Mouse (Mus musculus) c-Kit-positive CD71-positive TER-119-negative erythroid progenitor cells, embryonic 14.5 days (primary cell): ENCODE measurements around the gene Rbbp6.

ENCODE experiments used
- DNase-seq: peaks from one replicate; pipeline ENCODE4 v3.0.0-alpha.2; 2013; ENCODE audit warnings: low read depth

Gene Rbbp6

DNA sequence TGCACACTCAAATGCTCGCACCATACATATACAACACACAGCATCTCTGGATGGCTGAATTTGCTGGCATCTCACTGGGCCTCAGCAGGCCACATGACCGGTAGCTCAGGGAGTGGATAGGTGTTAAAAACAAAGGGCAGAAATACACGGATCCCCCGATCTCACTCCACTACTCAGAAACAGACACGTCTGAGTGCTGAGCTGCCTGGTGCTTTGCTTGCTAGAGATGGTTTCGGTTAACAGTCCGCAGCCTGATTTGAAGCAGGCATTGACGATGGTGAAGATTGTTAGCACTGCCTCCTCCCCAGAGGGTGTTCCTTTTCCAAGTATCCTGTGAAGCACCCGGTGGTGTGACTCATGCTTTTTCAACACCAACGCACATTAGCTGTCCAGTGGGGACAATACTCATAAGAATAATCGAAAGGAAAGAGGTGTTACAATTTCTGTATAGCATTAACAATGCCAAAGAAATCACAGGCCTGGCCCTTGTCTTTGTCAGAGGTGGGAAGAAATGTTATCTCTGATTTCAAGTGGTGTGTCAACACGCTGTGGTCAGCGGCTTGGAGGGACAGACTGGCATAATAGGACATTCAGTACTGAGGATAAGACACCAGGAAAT, 81.1 kb downstream of the Rbbp6 start:
- no peak for DNase-seq
